17 mouse cellular contexts compared by ENCODE assay signal in the genomic region with DNA sequence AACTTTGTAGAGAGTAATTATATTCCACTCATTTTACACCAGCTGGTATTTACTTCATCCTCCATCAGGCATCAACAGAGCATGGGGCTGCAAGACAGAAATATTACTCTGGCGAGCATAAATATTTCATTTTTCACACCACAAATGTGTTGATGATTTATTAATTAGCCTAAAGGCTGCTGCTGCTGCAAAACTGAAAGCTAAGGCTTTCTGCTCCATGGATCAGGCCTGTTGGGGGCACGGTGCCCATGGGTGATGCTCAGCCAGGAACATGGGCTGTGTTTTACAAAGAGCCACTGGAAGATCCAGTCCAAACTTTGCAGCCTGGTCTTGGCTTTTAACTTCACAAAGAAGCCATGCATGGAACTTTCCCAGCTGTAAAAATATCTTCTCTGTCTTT.
DNase-seq lines count a peak whose midpoint lies in the region; ATAC-seq and TF ChIP-seq lines count a peak whose summit lies in the region.
"Had no signal": no experiment of that assay in that cellular context is flagged by ENCODE, and none has a peak within 500 bp of the region (broad histone marks: within the 10 kb centered on the region; RNA-seq: fewer than 3 reads in every experiment).

No protein-coding gene starts in this region.

- 58% methylated on average over 2 of the region's 2 CpGs for WGBS in forebrain, postnatal 0 days
- 74% methylated on average over 2 of the region's 2 CpGs for WGBS in heart, embryonic 10.5 days

- H3K36me3 ChIP-seq in forebrain, postnatal 0 days (ENCODE audit: insufficient read depth) = no peaks in the 10 kb centered on the region
- no peaks in the 10 kb centered on the region for H3K36me3 ChIP-seq in heart, embryonic 10.5 days
- H3K36me3 ChIP-seq: heart, embryonic 15.5 days; liver, embryonic 13.5 days; midbrain, embryonic 13.5 days had no signal

- intact Hi-C loops in gastrocnemius, postnatal 14 days (cut with DNase I; ENCODE audit: low total_unique reads) = no loop called here

- H3K9me3 ChIP-seq in forebrain, postnatal 0 days (ENCODE audit: low read length) = no peaks in the 10 kb centered on the region
- no peaks in the 10 kb centered on the region for H3K9me3 ChIP-seq in heart, embryonic 10.5 days
- H3K9me3 ChIP-seq: heart, embryonic 15.5 days; liver, embryonic 13.5 days; midbrain, embryonic 13.5 days had no signal

- no peaks in the 10 kb centered on the region for H3K27me3 ChIP-seq in forebrain, postnatal 0 days (ENCODE audit: insufficient read depth, low read length)
- H3K27me3 ChIP-seq in heart, embryonic 10.5 days (ENCODE audit: insufficient read depth, poor library complexity, severe bottlenecking) = no peaks in the 10 kb centered on the region
- H3K27me3 ChIP-seq: heart, embryonic 15.5 days; liver, embryonic 13.5 days; midbrain, embryonic 13.5 days had no signal

- peak; percentile 6 for DNase-seq in gastrocnemius, postnatal 25 days
- DNase-seq in gastrocnemius, postnatal 14 days = no peak
- DNase-seq in brain, embryonic 18.5 days (ENCODE audit: low read depth, low spot score) = peak; percentile 43
- peak; percentile 52 for DNase-seq in forebrain, postnatal 0 days
- peak; percentile 24 for DNase-seq in retina, embryonic 14.5 days (ENCODE audit: low spot score)
- no peak for DNase-seq in adrenal gland, adult 8-10 months
- no peak for DNase-seq in frontal cortex, postnatal 25 days (ENCODE audit: low spot score in 2 of 2)
- DNase-seq in heart, embryonic 10.5 days (ENCODE audit: low spot score) = no peak
- DNase-seq: embryo, embryonic 11 days; gastrocnemius, postnatal 36 days; liver, embryonic 13.5 days; lung, postnatal 14 days; thymus, postnatal 4 days had no signal

- H3K4me3 ChIP-seq in forebrain, postnatal 0 days (ENCODE audit: low read depth, low read length) = no peak overlapping the region
- H3K4me3 ChIP-seq in heart, embryonic 10.5 days = no peak overlapping the region
- H3K4me3 ChIP-seq: heart, embryonic 15.5 days; liver, embryonic 13.5 days; midbrain, embryonic 13.5 days had no signal

- H3K9ac ChIP-seq in forebrain, postnatal 0 days = no peak overlapping the region
- H3K9ac ChIP-seq: heart, embryonic 15.5 days; liver, embryonic 13.5 days; midbrain, embryonic 13.5 days had no signal

- ATAC-seq in forebrain, postnatal 0 days = peak; percentile 82
- ATAC-seq: activated CD4-positive, CD25-positive, alpha-beta regulatory T cell, adult 4 months; CD4-positive, CD25-positive, alpha-beta regulatory T cell, adult 4 months; midbrain, embryonic 13.5 days had no signal

- H3K27ac ChIP-seq in forebrain, postnatal 0 days (ENCODE audit: low read depth, low read length) = no peak overlapping the region
- H3K27ac ChIP-seq in heart, embryonic 10.5 days = no peak overlapping the region
- H3K27ac ChIP-seq: heart, embryonic 15.5 days; liver, embryonic 13.5 days; midbrain, embryonic 13.5 days had no signal

- no peak overlapping the region for H3K4me2 ChIP-seq in forebrain, postnatal 0 days (ENCODE audit: low read depth)
- H3K4me2 ChIP-seq: heart, embryonic 15.5 days; liver, embryonic 13.5 days; midbrain, embryonic 13.5 days had no signal

- H3K4me1 ChIP-seq in forebrain, postnatal 0 days (ENCODE audit: insufficient read depth) = no peaks in the 10 kb centered on the region
- H3K4me1 ChIP-seq in heart, embryonic 10.5 days = no peaks in the 10 kb centered on the region
- H3K4me1 ChIP-seq: heart, embryonic 15.5 days; liver, embryonic 13.5 days; midbrain, embryonic 13.5 days had no signal

- TF ChIP-seq CTCF in forebrain, postnatal 0 days (IDR thresholded peaks at IDR 0.05; ENCODE audit: low read depth) = no peak

Comparison
In these comparisons a context has a peak if more than half of its experiments do, and no peak if none do; other contexts are left out.
1. DNase-seq: peak in gastrocnemius, postnatal 25 days (single experiment), brain, embryonic 18.5 days (single experiment), forebrain, postnatal 0 days (single experiment) and retina, embryonic 14.5 days (single experiment); none in gastrocnemius, postnatal 14 days (single experiment), adrenal gland, adult 8-10 months (single experiment), frontal cortex, postnatal 25 days (0 of 2) and heart, embryonic 10.5 days (single experiment).